Mouse (Mus musculus): ENCODE data around the gene Mrpl34. TPM values are rescaled to one million over a fixed set of nuclear protein-coding genes. Genes with fewer than 3 reads are reported as not detected.
A peak's percentile ranks its signal among the peaks of the same experiment; 100 is the strongest.

Mrpl34 gene
- total and polyA plus RNA-seq, 2 experiments from 2014 or later = 188 to 284 TPM

- H3K9me3 ChIP-seq (replicated peaks; ENCODE audit: control insufficient read depth, low read length) = no peaks in the 10 kb centered on the region
- peak within 1 kb of the TSS; percentile 75 for H3K4me3 ChIP-seq (ENCODE audit: low read depth, low read length)
- peak within 1 kb of the TSS; percentile 50 for H3K9ac ChIP-seq (replicated peaks; ENCODE audit: low read depth, low read length)
- H3K27ac ChIP-seq (ENCODE audit: low read depth) = peak within 1 kb of the TSS; percentile 93
- TF ChIP-seq EP300 (IDR thresholded peaks at IDR 0.05; ENCODE audit: low read depth) (no peak), CTCF (IDR thresholded peaks at IDR 0.05; ENCODE audit: low read depth) (no peak)
- under 1% methylated on average over 55 of the region's 55 CpGs for WGBS
- H3K36me3 ChIP-seq (replicated peaks; ENCODE audit: control insufficient read depth, insufficient read depth, low read length) = peaks cover 17% of the 10 kb centered on the region; the same call in 1 of the 2 replicates
- H3K4me1 ChIP-seq (ENCODE audit: control insufficient read depth, insufficient read depth) = peaks cover 10% of the 10 kb centered on the region; the same call in 1 of the 2 replicates
- no peaks in the 10 kb centered on the region for H3K27me3 ChIP-seq (ENCODE audit: control insufficient read depth, insufficient read depth, low read length)
- peak within 1 kb of the TSS; percentile 87 for H3K4me2 ChIP-seq (ENCODE audit: low read depth, low read length)
- DNase-seq (ENCODE audit: low spot score) (peak; percentile 85), ATAC-seq (ENCODE audit: insufficient read depth, low read depth) (peak; percentile 59)
These were observed 1.3 kb upstream of the Mrpl34 start, which contains the start of gene Abhd8 for GRCm38 (mm10) chr8:71463188-71464033. Gene Abhd8, minus strand, starts transcription at chr8:71463655.

GRCm38 (mm10) chr8:71465733-71466132 lies 974 bp downstream of the Mrpl34 start:
- no peak for TF ChIP-seq CTCF (IDR thresholded peaks at IDR 0.05; ENCODE audit: low read depth)
- no peak for TF ChIP-seq EP300 (IDR thresholded peaks at IDR 0.05; ENCODE audit: low read depth)
- WGBS = 54% methylated on average over 8 of the region's 8 CpGs
- peaks cover 7% of the 10 kb centered on the region; the same call in 1 of the 2 replicates for H3K36me3 ChIP-seq (replicated peaks; ENCODE audit: control insufficient read depth, insufficient read depth, low read length)
- peaks cover 20% of the 10 kb centered on the region for H3K4me1 ChIP-seq (ENCODE audit: control insufficient read depth, insufficient read depth)
- H3K27me3 ChIP-seq (ENCODE audit: control insufficient read depth, insufficient read depth, low read length) = no peaks in the 10 kb centered on the region
- H3K27ac ChIP-seq (ENCODE audit: low read depth) = no peak overlapping the region
- no peaks in the 10 kb centered on the region for H3K9me3 ChIP-seq (replicated peaks; ENCODE audit: control insufficient read depth, low read length)
- DNase-seq (ENCODE audit: low spot score) (no peak), ATAC-seq (ENCODE audit: insufficient read depth, low read depth) (no peak)
- peak overlapping the region; percentile 59 for H3K4me3 ChIP-seq (ENCODE audit: low read depth, low read length)
- H3K9ac ChIP-seq (replicated peaks; ENCODE audit: low read depth, low read length) = peak overlapping the region; percentile 20; the same call in 1 of the 2 replicates
- peak overlapping the region; percentile 59 for H3K4me2 ChIP-seq (ENCODE audit: low read depth, low read length)

DNA sequence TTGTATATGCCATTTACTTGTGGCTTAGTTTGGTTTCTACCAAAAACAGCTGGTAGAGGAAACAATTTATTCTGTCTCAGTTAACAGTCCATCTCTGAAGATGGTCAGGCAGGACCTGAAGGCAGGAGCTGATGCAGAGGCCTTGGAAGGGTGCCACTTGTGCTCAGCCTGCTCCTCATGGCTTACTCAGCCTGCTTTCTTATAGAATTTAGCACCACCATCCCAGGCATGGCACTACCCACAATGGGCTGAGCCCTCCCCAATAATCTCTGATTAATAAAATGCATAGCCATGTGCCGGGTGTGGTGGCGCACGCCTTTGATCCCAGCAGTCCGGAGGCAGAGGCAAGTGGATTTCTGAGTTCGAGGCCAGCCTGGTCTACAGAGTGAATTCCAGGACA lies 1.4 kb downstream of the Mrpl34 start:
- Histone ChIP-seq H3K9ac (replicated peaks; ENCODE audit: low read depth, low read length) (no peak overlapping the region), H3K4me1 (ENCODE audit: control insufficient read depth, insufficient read depth) (peaks cover 20% of the 10 kb centered on the region), H3K27ac (ENCODE audit: low read depth) (no peak overlapping the region), H3K27me3 (ENCODE audit: control insufficient read depth, insufficient read depth, low read length) (no peaks in the 10 kb centered on the region), H3K36me3 (replicated peaks; ENCODE audit: control insufficient read depth, insufficient read depth, low read length) (peaks cover 3% of the 10 kb centered on the region; the same call in 1 of the 2 replicates), H3K4me2 (ENCODE audit: low read depth, low read length) (peak overlapping the region; percentile 59; the same call in 1 of the 2 replicates), H3K4me3 (ENCODE audit: low read depth, low read length) (0 out of 2 replicates have a peak overlapping the region, but pooled peaks have one; percentile 59), H3K9me3 (replicated peaks; ENCODE audit: control insufficient read depth, low read length) (no peaks in the 10 kb centered on the region)
- 98% methylated on average over 5 of the region's 5 CpGs for WGBS
- TF ChIP-seq CTCF (IDR thresholded peaks at IDR 0.05; ENCODE audit: low read depth) (no peak), EP300 (IDR thresholded peaks at IDR 0.05; ENCODE audit: low read depth) (no peak)
- no peak for ATAC-seq (ENCODE audit: insufficient read depth, low read depth)
- DNase-seq (ENCODE audit: low spot score) = no peak

DNA sequence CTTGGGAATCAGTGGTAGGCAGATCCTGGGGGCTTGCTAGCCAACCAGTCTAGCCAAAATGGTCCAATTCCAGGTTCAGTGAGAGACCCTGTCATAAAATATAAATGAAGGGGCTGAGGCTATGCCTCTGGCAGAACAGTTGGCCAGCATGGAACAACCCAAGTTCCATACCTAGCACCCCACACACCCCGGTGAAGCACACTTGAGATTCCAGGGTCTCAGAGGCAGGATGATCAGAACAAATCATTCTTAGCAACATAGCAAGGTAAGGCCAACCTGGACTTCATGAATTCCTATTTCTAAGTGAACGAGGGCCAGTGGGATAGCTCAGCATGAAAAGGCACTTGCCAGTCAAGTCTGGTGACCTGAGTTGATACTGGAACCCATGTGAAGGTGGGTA lies 2.4 kb downstream of the Mrpl34 start:
- DNase-seq (ENCODE audit: low spot score) = no peak
- no peak overlapping the region for H3K27ac ChIP-seq (ENCODE audit: low read depth)
- ATAC-seq (ENCODE audit: insufficient read depth, low read depth) = no peak
- no peaks in the 10 kb centered on the region for H3K27me3 ChIP-seq (ENCODE audit: control insufficient read depth, insufficient read depth, low read length)
- H3K4me1 ChIP-seq (ENCODE audit: control insufficient read depth, insufficient read depth) = peaks cover 20% of the 10 kb centered on the region
- no peak overlapping the region for H3K4me3 ChIP-seq (ENCODE audit: low read depth, low read length)
- peaks cover 10% of the 10 kb centered on the region for H3K36me3 ChIP-seq (replicated peaks; ENCODE audit: control insufficient read depth, insufficient read depth, low read length)
- H3K9ac ChIP-seq (replicated peaks; ENCODE audit: low read depth, low read length) = no peak overlapping the region
- TF ChIP-seq EP300 (IDR thresholded peaks at IDR 0.05; ENCODE audit: low read depth) = no peak
- WGBS = 83% methylated on average over 2 of the region's 2 CpGs
- no peaks in the 10 kb centered on the region for H3K9me3 ChIP-seq (replicated peaks; ENCODE audit: control insufficient read depth, low read length)
- H3K4me2 ChIP-seq (ENCODE audit: low read depth, low read length) = no peak overlapping the region

DNA sequence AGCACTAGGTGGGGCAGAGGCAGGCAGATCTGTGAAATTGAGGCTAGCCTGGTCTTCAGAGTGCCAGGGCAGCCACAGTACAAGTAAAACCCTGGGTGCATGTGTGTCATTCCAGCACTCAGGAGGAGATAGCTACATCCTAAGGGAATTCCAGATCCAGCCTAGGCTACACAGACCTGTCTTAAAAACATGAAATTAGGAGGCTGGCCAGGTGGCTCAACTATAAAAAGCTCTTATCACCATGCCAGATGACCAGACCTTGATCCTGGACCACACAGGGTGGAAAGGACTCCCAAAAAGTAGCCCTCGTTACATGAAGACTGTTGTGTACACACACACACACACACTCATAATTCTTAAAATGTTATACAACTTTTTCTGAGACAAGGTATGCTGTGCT lies 3.2 kb downstream of the Mrpl34 start:
- Histone ChIP-seq H3K4me2 (ENCODE audit: low read depth, low read length) (no peak overlapping the region), H3K27me3 (ENCODE audit: control insufficient read depth, insufficient read depth, low read length) (no peaks in the 10 kb centered on the region), H3K4me3 (ENCODE audit: low read depth, low read length) (no peak overlapping the region), H3K9ac (replicated peaks; ENCODE audit: low read depth, low read length) (no peak overlapping the region), H3K9me3 (replicated peaks; ENCODE audit: control insufficient read depth, low read length) (no peaks in the 10 kb centered on the region), H3K36me3 (replicated peaks; ENCODE audit: control insufficient read depth, insufficient read depth, low read length) (peaks cover 17% of the 10 kb centered on the region), H3K4me1 (ENCODE audit: control insufficient read depth, insufficient read depth) (peaks cover 20% of the 10 kb centered on the region), H3K27ac (ENCODE audit: low read depth) (no peak overlapping the region)
- no peak for DNase-seq (ENCODE audit: low spot score)
- TF ChIP-seq EP300 (IDR thresholded peaks at IDR 0.05; ENCODE audit: low read depth) = no peak
- no peak for TF ChIP-seq CTCF (IDR thresholded peaks at IDR 0.05; ENCODE audit: low read depth)
- WGBS = 87% methylated on average over 1 of the region's 1 CpGs
- no peak for ATAC-seq (ENCODE audit: insufficient read depth, low read depth)
